Mouse (Mus musculus): ENCODE data around the gene Acadvl.

The Acadvl gene

DNA sequence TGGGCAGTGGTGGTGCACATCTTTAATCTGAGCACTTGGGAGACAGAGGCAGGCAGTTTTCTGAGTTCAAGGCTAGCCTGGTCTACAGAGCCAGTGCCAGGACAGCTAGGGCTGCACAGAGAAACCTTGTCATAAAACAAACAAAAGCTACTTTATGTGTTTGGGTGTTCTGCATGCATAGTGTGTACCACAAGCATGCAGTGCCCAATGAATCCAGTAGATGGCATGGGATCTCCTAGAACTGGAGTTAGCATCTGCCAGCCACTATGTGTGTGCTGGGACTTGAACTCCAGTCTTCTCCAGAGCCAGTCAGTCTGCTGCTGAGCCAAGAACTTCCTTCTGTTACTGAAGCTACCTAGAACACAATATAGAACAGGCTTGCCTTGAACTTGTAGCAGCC, 13.3 kb downstream of the Acadvl start:
- DNase-seq (ENCODE audit: low read depth, low spot score), result peak; percentile 66

GRCm38 (mm10) chr11:70001159-70001558, 14.1 kb downstream of the Acadvl start:
- no peak for DNase-seq (ENCODE audit: low read depth, low spot score)

- DNase-seq (ENCODE audit: low read depth, low spot score), result peak; percentile 96
Observed at GRCm38 (mm10) chr11:70000396-70000898, 14.8 kb downstream of the Acadvl start, which contains the start of gene Dvl2. Dvl2 (plus strand) TSS chr11:70000595.

GRCm38 (mm10) chr11:69999666-70000065, 15.5 kb downstream of the Acadvl start:
- no peak for DNase-seq (ENCODE audit: low read depth, low spot score)

- DNase-seq (ENCODE audit: low read depth, low spot score), result no peak
Observed at GRCm38 (mm10) chr11:69998567-69999491, 16.4 kb downstream of the Acadvl start.

GRCm38 (mm10) chr11:69997070-69997509, 18.1 kb downstream of the Acadvl start:
- DNase-seq (ENCODE audit: low read depth, low spot score), result peak; percentile 87

GRCm38 (mm10) chr11:69996161-69997061, 18.8 kb downstream of the Acadvl start:
- peak; percentile 53 for DNase-seq (ENCODE audit: low read depth, low spot score)

DNA sequence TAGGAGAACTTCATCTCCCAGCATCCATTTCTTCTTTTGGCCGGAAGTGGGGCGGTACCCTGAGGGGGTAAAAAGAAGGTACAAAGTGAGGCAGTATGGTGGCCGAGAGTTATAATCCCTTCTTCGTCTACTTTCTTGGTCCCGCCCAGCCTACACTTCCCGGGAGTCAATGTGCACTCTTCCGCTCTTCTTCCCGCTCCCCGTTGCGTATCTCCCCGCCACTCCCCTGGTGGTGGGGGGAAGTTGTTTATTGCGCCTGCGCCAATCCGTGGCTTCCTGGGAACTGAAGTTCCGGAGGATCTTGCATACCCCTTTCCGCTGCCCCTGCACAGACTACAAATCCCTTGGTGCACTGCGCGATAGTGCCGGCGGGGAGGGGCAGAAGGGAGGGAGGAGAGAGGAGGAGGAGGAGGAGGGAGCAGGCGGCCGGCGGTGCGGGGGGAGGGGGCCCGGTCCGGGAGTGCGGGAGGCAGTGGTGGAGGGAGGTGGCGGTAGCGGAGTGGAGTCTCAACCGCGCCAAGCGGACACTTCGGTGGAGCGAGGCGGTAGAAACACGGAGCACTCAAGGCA, 19.7 kb downstream of the Acadvl start, which contains the start of gene Phf23:
Gene Phf23 (plus strand): TSS at position 387 of the 570 bp plus-strand sequence.
- DNase-seq (ENCODE audit: low read depth, low spot score), result peak; percentile 99

DNA sequence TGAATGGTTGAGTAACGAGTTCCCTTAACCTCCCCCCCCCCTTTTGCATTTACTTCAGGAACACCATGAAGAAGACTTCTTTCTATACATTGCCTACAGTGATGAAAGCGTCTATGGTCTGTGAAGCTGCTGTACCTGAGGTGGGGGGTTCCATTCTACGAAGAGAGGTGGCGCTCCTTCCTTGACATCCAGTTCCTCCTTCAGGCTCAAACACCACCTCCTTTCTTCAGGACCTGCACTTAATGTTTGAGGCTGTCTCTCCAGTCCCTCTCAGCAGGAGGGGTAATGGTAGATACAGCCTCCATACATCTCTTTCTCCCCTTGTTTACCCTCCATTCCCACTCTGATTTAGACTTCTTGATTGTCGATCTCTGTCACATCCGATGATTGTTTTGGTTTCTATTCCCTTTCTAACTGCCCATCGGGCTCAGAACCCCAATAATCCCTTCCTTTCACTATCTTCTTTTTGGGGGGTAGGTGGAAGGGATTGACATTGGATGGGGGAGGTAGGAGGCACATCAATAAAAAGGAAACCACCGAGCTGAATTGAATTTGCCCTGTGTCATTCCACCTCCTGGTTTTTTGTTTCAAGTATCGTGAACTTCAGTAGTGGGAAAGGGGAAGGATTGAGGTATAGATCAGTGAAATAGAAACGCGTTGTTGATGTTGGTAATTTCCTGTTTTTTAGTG, 20.7 kb downstream of the Acadvl start:
- no peak for DNase-seq (ENCODE audit: low read depth, low spot score)

- DNase-seq (ENCODE audit: low read depth, low spot score), result no peak
Observed at GRCm38 (mm10) chr11:69992932-69993331, 22.3 kb downstream of the Acadvl start.

DNA sequence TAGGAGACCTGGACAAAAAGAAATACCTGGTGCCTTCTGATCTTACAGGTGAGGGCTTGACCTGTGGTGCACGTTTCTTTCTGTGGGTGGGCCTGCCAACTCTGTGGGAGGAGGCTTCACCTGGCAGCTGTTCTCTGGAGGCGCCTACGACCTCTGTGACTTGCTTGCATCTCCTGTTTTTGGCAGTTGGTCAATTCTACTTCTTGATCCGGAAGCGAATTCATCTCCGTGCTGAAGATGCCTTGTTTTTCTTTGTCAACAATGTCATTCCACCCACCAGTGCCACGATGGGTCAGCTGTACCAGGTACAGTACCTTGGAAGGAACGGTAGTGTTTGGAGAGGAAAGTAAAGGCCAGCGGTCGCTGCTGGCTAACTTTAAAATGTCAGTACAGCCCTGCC, 22.8 kb downstream of the Acadvl start:
- DNase-seq (ENCODE audit: low read depth, low spot score), result no peak

- DNase-seq (ENCODE audit: low read depth, low spot score), result no peak
Observed at GRCm38 (mm10) chr11:69991711-69992110, 23.5 kb downstream of the Acadvl start.

DNA sequence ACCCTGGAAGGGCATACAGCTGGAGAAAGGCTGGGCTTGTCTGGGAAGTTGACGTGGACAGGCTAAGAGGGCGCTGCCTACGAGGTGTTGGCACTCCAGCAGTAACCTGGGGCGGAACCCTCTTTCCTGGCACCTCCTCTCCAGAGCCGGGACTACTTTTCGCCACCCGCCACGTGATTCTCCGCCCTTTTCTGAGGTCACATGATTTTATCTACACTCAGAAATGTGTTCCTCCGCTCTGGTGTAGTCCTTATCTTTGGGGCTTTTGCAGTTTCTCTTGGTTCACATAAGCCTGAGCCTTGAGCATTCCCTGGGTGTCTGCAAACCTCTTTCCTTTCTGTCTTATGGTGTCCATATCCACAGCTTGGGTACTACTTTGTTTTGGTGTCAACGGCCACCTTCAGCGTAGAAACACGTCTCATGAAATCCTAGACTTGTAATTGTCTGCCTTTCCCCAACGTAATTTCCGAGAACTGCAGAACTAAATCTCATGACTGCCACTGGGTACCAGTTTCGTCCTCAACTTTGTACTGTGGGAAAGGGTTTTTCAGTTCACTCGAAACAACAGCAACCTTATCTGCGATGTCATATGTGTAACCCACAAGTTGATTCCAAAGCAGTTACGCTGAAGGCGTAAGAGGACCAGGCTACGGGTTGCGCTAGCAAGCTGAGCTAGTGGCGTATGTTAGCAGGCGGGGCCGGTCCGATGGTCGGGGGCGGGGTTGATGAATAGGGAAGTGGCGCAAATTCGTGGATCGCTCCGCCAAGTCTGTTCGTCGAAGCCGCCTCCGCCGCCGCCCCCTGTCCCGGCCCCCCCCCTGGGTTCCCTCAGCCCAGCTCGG, 24.1 kb downstream of the Acadvl start, which contains the start of gene Gabarap:
Gene Gabarap (plus strand): TSS at position 294 of the 842 bp plus-strand sequence.
- DNase-seq (ENCODE audit: low read depth, low spot score), result peak; percentile 97

- DNase-seq (ENCODE audit: low read depth, low spot score), result no peak
Observed at GRCm38 (mm10) chr11:69989949-69990348, 25.3 kb downstream of the Acadvl start.

GRCm38 (mm10) chr11:69984431-69984830, 30.8 kb downstream of the Acadvl start:
- DNase-seq (ENCODE audit: low read depth, low spot score), result no peak

- DNase-seq (ENCODE audit: low read depth, low spot score), result no peak
Observed at GRCm38 (mm10) chr11:69983377-69983776, 31.8 kb downstream of the Acadvl start.

GRCm38 (mm10) chr11:69982877-69983276, 32.3 kb downstream of the Acadvl start:
- no peak for DNase-seq (ENCODE audit: low read depth, low spot score)

DNA sequence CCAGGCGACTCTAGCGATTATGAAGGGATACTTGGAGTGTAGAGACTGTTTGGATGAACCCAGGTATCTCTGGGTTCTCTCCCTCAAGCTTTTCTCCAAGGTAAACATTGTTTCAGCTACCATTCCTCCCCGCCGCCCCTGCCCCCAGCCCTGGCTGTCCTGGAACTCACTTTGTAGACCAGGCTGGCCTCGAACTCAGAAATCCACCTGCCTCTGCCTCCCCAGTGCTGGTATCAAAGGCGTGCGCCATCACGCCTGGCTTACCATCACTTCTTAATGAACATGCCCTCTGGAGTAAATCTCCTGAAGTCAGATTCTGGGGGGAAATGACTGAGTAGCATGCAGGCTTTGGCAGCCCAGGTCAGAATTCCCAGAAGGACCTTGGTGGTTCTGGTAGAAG, 33.0 kb downstream of the Acadvl start, which contains the start of gene Elp5:
Gene Elp5 (minus strand): TSS at position 293 of the 400 bp plus-strand sequence.
- no peak for DNase-seq (ENCODE audit: low read depth, low spot score)

DNA sequence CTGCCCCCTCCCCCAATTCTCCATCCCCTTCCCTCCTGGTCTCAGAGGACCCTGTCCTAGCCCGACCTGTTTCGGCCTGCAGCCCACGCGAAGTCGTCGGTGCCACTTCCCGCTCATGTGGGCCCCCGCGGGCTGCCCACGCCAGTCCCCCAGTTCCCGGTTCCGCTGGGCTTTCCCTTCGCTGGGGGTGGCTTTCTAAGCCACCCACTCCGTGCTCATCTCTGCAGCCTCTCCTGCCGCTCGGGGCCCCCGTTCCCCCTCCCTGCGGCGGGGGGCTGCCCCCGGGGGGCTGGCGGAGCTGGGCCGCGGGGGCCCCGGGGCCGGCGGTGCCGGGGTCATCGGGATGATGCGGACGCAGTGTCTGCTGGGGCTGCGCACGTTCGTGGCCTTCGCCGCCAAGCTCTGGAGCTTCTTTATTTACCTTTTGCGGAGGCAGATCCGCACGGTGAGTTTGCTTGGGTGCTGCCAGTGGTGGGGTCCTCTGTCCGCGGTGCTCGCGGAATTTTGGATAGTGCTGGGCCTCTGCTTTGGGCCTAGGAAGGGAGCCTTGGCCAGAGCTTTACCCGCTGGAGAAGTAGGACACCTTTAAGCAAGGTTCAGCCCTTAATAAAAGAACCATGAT, 34.0 kb downstream of the Acadvl start, which contains the start of gene Ctdnep1:
Gene Ctdnep1 (plus strand): TSS at position 16 of the 622 bp plus-strand sequence.
- DNase-seq (ENCODE audit: low read depth, low spot score), result no peak

Measured in mesoderm, embryonic 11.5 days (tissue).